Mouse (Mus musculus) spleen, postnatal 4 days (tissue): ENCODE results near the gene Cacna1a.

Experiments used
- DNase-seq, 2 experiments: peaks; one replicate each; pipeline ENCODE4 v3.0.0; 2022; ENCODE audit warnings: low spot score in 2 of 2

The Cacna1a gene

DNA sequence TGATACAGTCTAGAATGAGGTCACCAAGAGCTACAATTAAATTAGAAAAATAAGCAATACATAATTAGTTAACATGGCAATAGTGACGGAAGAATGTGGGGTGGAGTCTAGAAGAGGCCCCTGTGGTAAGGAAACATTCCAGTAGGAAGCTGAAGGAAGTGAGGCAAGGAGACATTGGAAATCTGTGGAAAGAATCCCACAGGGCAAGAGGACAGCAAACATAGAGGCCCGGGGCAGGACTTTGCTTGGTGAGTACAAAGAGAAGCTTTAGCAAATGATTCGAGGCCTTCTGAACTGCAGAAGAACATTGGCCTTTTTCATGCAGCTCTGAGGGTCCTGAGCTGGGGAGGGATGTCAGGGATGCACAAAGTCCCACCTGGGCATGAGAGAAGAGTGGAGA is at the start of gene Cacna1a:
Gene Cacna1a, plus strand, starts transcription at position 166 of the 400 bp plus-strand sequence.
- no peak for DNase-seq

DNA sequence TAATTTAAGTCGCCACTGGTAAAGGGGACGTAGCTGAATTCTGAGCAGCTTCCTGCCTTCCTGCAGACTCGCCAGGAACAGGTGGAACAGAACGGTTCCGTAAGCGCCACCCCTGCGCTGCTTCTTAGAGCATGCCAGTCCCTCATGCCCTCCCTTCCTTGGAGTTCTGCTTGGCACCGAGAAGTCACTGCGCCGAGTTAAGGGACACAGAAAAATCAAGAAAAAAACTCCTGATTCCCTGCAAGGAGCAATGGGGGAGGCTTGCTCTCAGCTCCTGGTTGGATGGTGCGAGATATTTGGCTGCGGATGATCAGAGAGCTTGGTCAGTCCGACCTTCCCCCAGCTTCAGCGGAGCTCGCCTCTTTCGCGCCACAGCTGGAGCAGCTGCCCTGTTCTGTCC is 49.7 kb upstream of the Cacna1a start:
- DNase-seq: no peak

DNA sequence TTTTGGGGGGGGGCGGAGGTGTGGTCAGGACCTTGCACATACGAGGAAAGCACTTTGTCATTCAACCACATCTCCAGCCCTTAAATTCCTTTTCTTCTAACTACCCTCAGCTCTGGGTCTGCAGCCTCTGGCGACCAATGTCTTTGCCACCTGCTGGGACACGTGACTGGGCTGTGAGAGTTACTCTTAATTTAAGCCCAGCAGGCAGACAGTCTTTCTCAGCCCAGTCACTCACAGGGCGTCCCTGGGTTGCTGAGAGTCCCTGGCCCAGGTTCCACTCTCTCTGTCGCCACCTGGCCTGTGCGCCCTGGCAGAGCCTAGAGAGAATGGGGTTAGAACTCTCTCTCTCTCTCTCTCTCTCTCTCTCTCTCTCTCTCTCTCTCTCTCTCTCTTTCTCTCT is 48.9 kb upstream of the Cacna1a start:
- no peak for DNase-seq

DNA sequence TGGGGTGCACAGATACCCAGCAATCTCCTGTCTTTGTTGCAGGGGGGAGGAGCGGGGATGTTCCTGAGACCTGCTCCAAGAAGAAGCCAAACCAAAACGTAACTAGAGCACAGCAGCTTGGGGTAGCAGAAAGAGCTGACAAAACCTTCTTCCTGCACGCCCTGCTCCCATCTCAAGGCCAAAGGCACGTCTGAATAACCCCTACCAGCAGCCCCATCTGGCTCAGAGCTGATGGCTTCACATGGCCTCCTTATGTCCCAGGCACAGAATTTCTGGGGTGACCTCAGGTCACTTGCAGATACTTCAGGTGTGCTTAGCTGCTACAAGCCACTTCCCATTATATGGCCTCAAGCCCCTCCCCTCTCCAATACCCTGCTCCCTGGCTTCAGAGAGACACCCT is 48.4 kb upstream of the Cacna1a start:
- DNase-seq: no peak

DNA sequence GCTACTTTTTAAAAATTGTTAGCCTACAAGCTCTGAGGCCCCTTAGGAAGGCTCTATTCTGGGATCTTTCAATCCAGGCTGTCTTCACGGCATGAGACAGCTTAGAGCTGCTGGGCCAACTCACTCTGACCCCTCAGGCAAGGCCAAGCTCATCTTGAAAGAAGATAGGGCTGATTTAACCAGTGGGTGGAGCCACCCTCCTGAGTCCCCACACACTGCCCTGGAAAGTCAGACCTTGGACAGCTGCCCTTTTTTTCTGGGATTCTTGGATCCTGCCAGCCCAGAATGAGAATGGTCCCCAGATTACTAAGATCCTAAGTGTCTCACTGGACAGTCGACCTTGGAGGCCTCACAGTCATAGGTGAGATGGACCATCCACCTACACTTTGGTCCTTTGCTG is 47.6 kb upstream of the Cacna1a start:
- DNase-seq: no peak

DNA sequence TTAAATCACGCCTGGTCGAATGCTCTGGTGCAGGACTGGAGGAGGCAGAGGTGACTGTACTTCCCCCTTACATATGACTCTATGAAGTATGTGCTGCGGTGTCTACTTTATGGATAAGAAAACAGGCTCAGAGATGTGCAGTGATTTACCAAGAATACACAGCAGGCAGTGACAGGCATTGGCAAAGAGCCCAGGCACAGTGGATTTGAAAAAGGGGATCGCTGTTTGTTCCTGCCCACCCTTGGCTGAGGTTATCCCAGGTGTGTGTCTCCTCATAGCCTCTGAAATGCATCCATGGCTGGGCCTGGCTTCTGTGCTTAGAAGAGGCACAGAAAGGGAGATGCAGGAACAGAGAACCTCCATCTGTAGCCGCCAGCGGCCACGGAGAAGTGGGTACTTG is 42.7 kb upstream of the Cacna1a start:
- DNase-seq: no peak

DNA sequence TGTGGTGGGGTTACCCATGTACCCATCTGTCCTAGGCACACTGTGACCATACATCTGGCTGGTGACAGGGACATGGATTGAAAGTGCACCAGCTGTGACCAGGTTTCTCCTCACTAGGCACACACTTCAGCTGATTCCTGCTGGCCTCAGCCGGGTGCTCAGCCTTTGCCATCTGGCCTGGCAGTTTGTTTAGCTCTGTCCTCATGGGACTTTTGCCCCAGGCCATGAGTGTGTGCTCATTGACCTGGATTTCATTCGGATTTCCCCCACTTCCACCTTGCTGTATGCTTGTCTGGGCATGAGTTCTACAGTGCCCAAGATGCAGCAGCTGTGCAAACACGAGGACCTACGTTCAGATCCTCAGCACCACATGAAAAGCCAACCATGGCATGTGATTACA is 41.8 kb upstream of the Cacna1a start:
- DNase-seq: no peak

DNA sequence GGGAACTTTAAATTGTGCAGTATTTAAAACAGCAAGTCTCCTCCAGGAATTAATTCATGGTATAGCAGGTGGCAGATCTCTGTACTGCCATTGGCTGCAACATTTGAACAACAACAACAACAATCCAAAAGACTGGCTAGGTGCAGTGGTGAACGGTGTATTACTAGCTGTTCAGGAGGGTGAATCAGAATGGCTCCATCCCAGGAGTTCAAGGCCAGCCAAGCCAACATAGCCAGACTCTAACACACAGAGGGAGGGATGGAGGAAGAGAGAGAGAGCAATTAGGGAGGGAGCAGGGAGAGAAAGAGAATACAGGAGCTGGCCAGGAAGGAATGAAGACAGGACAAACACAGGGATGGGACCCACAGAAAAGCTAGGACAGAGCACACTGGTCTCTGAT is 38.7 kb upstream of the Cacna1a start:
- no peak for DNase-seq

DNA sequence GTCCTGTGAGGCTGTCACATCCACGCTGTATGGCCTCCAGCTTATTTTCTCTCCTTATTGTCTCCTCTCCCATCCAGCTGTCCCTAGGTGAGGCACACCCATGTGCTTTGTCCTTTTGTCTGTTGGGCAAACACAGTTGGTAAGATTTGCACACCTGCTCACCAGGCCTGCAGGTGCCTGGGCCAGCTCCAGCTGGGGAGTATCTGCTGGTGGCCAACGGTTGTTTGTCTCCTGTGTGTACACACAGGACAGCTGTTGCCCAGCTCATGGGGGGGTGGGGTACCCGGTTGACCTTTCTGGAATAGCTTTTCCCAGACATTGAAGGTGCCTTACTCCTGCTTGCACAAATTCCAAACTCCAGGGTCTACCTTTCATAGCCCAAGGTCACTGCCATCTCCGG is 37.3 kb upstream of the Cacna1a start:
- DNase-seq: no peak

- no peak for DNase-seq
Measured at GRCm38 (mm10) chr8:84356482-84356881, 31.8 kb upstream of the Cacna1a start.

DNA sequence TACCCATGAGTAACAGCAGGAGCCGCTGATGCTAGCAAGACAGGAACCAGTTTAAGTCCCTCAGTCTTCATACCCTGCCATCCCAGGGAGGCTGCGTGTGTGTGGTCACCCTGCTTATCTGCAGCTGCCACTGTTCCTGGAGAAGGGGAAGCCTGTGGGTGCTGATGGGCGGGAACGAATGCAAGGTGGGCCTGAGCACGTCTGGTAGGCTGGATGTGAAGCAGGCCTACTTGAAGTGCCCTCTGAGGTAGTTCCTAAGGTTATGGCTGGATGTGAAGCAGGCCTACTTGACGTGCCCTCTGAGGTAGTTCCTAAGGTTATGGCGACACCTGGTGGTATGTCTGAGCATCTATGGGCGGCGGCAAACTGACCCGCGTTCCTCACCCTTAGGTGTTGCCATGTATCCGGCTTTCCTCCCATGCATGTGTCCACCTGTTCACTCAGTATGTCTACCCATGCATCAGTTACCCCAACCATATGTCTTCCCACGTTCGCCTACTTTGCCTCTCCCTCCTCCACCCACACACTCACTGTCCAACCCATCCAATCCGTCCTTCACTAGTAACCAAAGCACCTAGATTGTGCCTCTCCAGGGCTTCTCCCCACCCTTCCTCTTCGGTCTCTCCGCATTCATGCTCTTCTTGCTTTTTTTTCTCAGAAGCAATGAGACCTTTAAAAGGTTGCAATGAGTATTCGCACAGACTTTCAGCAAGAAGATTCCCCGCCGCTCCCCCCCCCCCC is 30.4 kb upstream of the Cacna1a start:
- peak; percentile 62 to 85 for DNase-seq

DNA sequence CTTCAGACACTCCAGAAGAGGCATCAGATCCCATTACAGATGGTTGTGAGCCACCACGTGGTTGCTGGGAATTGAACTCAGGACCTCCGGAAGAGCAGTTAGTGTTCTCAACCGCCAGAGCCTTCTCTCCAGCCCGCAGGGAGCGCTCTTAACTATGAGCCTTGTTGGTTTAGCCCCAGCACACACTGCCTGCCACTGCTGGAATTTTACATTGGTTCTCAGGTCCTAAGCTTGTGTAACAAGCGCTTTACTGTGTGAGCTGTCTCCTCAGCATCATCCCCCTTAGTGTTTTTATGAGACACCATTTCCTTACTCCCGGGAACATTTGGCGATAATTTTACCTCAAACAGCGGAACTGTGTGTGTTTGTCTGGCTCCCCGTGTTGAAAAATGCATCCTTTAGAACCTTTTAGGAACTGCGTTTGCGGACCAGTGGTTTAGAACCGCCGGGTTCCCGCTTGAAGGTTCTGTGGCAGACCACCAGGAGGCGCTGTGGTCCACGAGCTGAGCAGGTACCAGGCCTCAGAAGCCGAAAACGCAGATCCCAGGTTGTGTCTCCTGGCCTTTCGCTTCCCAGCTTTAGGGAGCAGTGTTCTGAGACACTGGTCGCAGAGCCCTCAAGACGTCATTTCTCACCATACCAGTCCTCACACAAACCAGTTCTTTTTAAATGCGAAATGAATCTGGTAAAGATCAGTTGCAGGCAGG is 24.7 kb upstream of the Cacna1a start:
- DNase-seq: peak; percentile 52 to 87

- DNase-seq: no peak
Measured at GRCm38 (mm10) chr8:84365197-84365596, 23.0 kb upstream of the Cacna1a start.

- DNase-seq: no peak
Measured at GRCm38 (mm10) chr8:84370972-84371371, 17.3 kb upstream of the Cacna1a start.

DNA sequence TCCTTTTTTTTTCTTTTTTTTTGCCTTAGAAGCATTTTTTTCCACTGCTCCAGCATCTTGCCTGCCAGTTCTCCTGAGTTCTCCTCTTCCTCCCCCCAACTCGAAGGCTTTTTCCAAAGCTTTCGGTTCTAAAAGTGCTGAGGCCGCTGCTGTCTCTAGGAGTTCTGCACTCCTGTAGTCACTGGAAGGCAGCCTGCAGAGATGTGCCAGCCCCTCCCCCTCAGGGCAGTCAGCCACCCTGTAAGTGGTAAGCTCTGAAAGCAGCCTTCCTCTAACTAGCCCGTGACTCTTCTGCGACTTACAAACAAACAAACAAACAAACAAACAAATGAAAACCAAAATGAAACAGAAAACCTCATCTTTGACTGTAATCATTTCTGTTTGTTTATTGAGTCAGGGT is 13.2 kb upstream of the Cacna1a start:
- DNase-seq: no peak

- no peak for DNase-seq
Measured at GRCm38 (mm10) chr8:84375803-84376202, 12.4 kb upstream of the Cacna1a start.

DNA sequence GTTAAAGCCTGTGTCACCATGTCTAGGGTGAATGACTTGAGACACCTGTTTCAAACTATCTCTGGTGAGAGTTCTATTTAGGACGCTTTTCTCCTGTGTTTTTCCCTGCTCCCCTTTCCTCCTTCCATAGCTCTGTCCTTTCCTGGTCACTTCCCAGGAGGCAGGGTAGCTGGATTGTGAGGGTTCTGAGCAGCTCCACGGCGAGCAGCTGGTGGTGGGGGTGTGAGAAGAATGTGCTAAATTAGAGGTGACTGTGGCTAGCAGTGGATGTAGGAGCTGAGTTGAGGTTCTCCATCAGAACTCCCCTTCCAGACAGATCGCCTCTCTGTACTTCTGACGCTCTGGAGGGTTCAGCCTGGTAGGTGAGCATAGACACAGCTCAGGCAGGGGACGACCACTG is 11.7 kb upstream of the Cacna1a start:
- DNase-seq: no peak

- DNase-seq: no peak
Measured at GRCm38 (mm10) chr8:84381676-84382075, 6.6 kb upstream of the Cacna1a start.

DNA sequence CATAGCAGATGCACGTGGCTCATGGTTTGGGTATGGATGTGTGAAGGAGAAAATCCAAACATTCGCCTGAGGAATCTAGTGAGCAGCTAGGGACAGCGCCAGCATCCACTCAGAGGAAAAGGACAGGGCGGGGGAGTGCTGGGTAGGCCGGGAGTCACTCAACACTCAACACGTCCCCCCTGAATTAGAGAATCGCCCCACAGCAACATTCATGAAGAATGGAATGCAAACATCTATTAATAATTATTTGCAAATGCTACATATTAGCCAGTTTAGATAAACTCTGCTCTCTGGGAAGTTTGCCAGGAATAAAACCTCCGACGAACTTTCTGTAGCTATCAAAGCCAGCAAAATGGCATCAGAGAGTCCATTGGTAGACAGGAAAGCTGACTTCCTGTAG is 533 bp downstream of the Cacna1a start:
- DNase-seq: no peak

GRCm38 (mm10) chr8:84389173-84389572 is 933 bp downstream of the Cacna1a start:
- no peak for DNase-seq

DNA sequence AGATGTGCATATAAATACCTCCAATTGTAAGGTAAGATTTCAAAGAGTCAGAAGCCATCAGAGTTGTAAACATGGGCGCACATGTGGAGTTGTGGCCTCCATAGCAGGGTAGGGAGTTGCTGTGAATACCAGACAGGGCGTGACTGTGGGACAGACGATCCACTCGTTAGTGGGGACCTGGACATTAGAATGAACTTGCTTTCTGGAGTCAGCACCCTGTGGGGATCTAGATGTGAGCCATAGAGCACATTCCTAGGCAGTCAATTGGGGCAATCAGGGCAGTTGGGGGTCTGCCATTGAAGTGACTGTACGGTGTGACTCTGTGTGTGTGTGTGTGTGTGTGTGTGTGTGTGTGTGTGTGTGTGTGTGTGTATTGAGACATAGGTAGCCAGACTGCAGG is 3.4 kb downstream of the Cacna1a start:
- no peak for DNase-seq

- no peak for DNase-seq
Measured at GRCm38 (mm10) chr8:84395751-84396457, 7.7 kb downstream of the Cacna1a start.
